Mouse (Mus musculus) midbrain, postnatal 0 days (tissue): ENCODE measurements around the gene Nup62. TPM values are rescaled to one million over a fixed set of nuclear protein-coding genes. Genes with fewer than 3 reads are reported as not detected.

Experiments
- ATAC-seq: fragments of 200-750 bp; cut with Nextera tagmentation; 2 replicates; pipeline ENCODE4 v1.8.0; 2017; ENCODE audit warnings: moderate number of reproducible peaks, mild to moderate bottlenecking, moderate TSS enrichment, moderate library complexity; ENCODE audit not compliant: low FRiP score
- DNase-seq: peaks from one replicate; pipeline ENCODE4 v3.0.0-alpha.2; 2015; ENCODE audit warnings: low spot score
- H3K27ac ChIP-seq: fragments of 300-500 bp; sonication (generic); 2 replicates; pipeline ENCODE4 v1.5.1; 2014; ENCODE audit warnings: low read depth, mild to moderate bottlenecking, low read length, mixed read lengths
- H3K27me3 ChIP-seq: fragments of 300-500 bp; sonication (generic); 2 replicates; pipeline ENCODE4 v1.6.1; 2014; ENCODE audit warnings: low read length, control low read depth, mixed read lengths; ENCODE audit not compliant: insufficient read depth
- H3K36me3 ChIP-seq: fragments of 300-500 bp; sonication (generic); 2 replicates; pipeline ENCODE4 v1.6.1; 2014; ENCODE audit warnings: low read length, control low read depth, mixed read lengths; ENCODE audit not compliant: insufficient read depth
- H3K4me1 ChIP-seq: fragments of 300-500 bp; sonication (generic); 2 replicates; pipeline ENCODE4 v1.6.1; 2014; ENCODE audit warnings: mild to moderate bottlenecking, control low read depth, antibody characterized with exemption, low read length, mixed read lengths; ENCODE audit not compliant: insufficient read depth
- H3K4me2 ChIP-seq: fragments of 300-500 bp; sonication (generic); 2 replicates; pipeline ENCODE4 v1.6.1; 2014; ENCODE audit warnings: low read depth, mild to moderate bottlenecking, low read length, mixed read lengths; ENCODE audit not compliant: poor library complexity, severe bottlenecking
- H3K4me3 ChIP-seq: fragments of 300-500 bp; sonication (generic); 2 replicates; pipeline ENCODE4 v1.5.1; 2014; ENCODE audit warnings: low read depth, mild to moderate bottlenecking, low read length, moderate library complexity
- H3K9ac ChIP-seq: fragments of 300-500 bp; sonication (generic); replicated peaks from 2 replicates; pipeline ENCODE4 v1.6.1; 2014; ENCODE audit warnings: mild to moderate bottlenecking, low read length, moderate library complexity, mixed read lengths; ENCODE audit not compliant: poor library complexity, severe bottlenecking
- H3K9me3 ChIP-seq: fragments of 300-500 bp; sonication (generic); 2 replicates; pipeline ENCODE4 v1.6.1; 2016; ENCODE audit warnings: low read length, control low read depth
- CTCF ChIP-seq: IDR thresholded peaks from 2 replicates; pipeline ENCODE4 v1.5.1; 2016; ENCODE audit warnings: antibody characterized with exemption, mild to moderate bottlenecking
- WGBS: fragments of 180-500 bp; shearing (Covaris S2); extraction: QIAGEN DNeasy Blood & Tissue Kit; methylation state at CpG from one replicate; pipeline ENCODE4 v1.1.7; 2014; 5-methylcytosine and 5-hydroxymethylcytosine counted together
- polyA plus RNA-seq: library from polyadenylated mRNA; unstranded; fragments of >200 nt; fragmentation: Nextera tagmentation; extraction: Ambion mirVana; gene quantifications from 2 replicates; pipeline ENCODE4 v1.2.1, GENCODE M21; 2015
- total RNA-seq: library from RNA; depleted of rRNA; stranded (reverse); fragments of >200 nt; gene quantifications from 2 replicates; pipeline ENCODE4 v1.2.3, GENCODE M21; 2014

Nup62 gene
- total and polyA plus RNA-seq, 2 experiments from 2014 or later: 46.9 to 65.9 TPM

- Histone ChIP-seq H3K36me3 (peaks cover 8% of the 10 kb centered on the region), H3K9ac (no peak overlapping the region), H3K4me1 (peaks cover 13% of the 10 kb centered on the region; the same call in 1 of the 2 replicates), H3K4me2 (no peak overlapping the region), H3K9me3 (no peaks in the 10 kb centered on the region), H3K27ac (no peak overlapping the region), H3K4me3 (no peak overlapping the region), H3K27me3 (no peaks in the 10 kb centered on the region)
- ATAC-seq (no peak), DNase-seq (no peak)
- TF ChIP-seq CTCF: no peak
- WGBS: 93% methylated on average over 12 of the region's 12 CpGs
Observed at GRCm38 (mm10) chr7:44851625-44852234, 35.8 kb downstream of the Nup62 start.

- no peak overlapping the region for H3K4me2 ChIP-seq
- H3K4me1 ChIP-seq: peaks cover 10% of the 10 kb centered on the region; the same call in 1 of the 2 replicates
- H3K27ac ChIP-seq: no peak overlapping the region
- DNase-seq: no peak
- H3K36me3 ChIP-seq: peaks cover 6% of the 10 kb centered on the region; the same call in 1 of the 2 replicates
- no peaks in the 10 kb centered on the region for H3K9me3 ChIP-seq
- WGBS: 92% methylated on average over 35 of the region's 36 CpGs
- no peaks in the 10 kb centered on the region for H3K27me3 ChIP-seq
- ATAC-seq: no peak
- H3K9ac ChIP-seq: no peak overlapping the region
- H3K4me3 ChIP-seq: no peak overlapping the region
- TF ChIP-seq CTCF: no peak
Observed at GRCm38 (mm10) chr7:44852259-44853027, 36.6 kb downstream of the Nup62 start.

DNA sequence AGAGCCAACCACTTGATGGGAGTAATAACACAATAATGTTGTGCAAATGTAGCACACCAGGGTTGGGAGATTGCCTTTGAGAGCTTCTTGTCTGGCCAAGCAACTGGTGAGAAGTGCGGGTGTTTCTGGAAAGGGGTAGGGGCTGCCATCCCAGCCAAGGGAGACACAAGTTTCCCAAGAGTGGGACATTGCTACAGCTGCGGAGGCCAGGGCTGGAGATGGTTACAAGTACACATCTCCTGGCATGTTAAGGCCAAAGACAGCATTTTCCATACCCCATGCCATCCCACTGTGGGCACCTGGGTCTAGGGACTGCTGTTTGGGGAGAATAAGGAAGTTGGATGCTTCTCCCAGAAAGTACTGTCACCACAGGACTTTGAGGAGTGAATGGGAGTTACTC, 37.2 kb downstream of the Nup62 start:
- peaks cover 8% of the 10 kb centered on the region; the same call in 1 of the 2 replicates for H3K4me1 ChIP-seq
- DNase-seq: no peak

DNA sequence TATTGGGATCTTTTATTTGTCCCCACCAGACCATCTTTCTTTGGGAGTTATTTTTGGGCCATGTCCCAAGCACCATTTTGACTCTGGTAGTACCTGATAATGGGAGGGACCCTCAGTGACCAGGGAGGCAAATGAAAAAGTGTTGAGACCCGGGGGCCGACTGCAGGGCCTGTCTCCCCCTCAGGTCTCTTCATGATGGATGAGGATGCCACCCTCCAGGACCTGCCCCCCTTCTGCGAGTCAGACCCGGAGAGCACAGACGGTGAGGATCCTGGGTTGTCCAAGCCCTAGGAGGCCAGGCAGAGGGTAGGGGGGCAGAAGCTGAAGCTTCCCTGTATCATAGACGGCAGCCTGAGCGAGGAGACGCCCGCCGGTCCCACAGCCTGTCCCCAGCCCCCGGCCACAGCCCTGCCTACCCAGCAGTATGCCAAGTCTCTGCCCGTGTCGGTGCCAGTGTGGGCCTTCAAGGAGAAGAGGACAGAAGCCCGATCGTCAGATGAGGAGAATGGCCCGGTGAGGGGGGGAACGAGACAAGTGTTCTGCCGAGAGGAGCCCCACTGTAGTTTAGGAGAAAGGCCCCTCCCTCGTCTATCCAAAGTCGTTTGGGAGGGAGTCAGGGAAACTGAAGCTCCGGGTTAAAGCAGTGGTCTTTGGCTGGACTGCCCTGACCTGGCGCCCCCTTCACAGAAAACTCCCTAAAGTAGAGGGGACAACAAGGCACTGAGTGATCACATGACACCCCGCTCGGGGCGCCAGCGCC, 37.9 kb downstream of the Nup62 start:
- H3K27ac ChIP-seq: peak overlapping the region; percentile 77
- 28% methylated on average over 26 of the region's 26 CpGs for WGBS
- TF ChIP-seq CTCF: no peak

More for the DNA sequence above, 37.2 kb downstream of the Nup62 start:
- no peak for TF ChIP-seq CTCF
- Histone ChIP-seq H3K9ac (0 out of 2 replicates have a peak overlapping the region, but pooled peaks have one; percentile 33), H3K36me3 (peaks cover 6% of the 10 kb centered on the region; the same call in 1 of the 2 replicates), H3K9me3 (no peaks in the 10 kb centered on the region), H3K4me3 (no peak overlapping the region), H3K4me2 (no peak overlapping the region), H3K27me3 (no peaks in the 10 kb centered on the region), H3K27ac (no peak overlapping the region)
- ATAC-seq: no peak
- WGBS: 96% methylated on average over 2 of the region's 2 CpGs

DNA sequence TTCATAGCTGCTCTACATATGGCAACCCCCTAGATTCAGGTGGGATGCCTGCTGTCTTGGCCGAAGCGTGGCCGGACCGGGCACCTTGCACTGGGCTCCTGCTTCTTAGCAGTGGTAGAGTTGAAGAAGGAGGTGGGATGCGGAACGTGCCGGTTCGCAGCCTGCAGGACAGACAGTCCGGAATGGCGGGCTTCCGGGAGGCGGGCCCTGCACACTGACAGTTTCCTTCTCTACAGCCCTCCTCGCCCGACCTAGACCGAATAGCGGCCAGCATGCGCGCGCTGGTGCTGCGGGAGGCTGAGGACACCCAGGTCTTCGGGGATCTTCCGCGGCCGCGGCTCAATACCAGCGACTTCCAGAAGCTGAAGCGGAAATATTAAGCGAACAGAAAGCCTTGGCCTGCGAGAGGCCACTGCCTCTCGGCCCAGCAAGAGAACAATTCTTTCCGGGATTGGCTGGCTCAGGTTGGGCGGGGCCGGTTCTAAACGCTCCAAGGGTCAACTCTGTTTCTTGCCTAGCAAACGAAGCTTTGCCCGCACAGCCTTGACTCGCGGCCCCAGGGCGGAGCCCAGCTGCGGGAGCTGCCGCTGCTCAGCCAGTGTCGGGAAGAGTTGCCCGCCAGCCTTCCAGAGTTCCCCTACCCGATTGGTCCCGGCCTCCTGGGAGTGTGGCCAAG, 38.6 kb downstream of the Nup62 start:
- ATAC-seq (no peak), DNase-seq (peak; percentile 78)
- H3K4me2 ChIP-seq: peak overlapping the region; percentile 62

More for the DNA sequence above, 37.9 kb downstream of the Nup62 start:
- Histone ChIP-seq H3K4me3 (peak overlapping the region; percentile 32), H3K27me3 (no peaks in the 10 kb centered on the region), H3K4me1 (peaks cover 12% of the 10 kb centered on the region; the same call in 1 of the 2 replicates), H3K36me3 (peaks cover 6% of the 10 kb centered on the region; the same call in 1 of the 2 replicates), H3K9ac (peak overlapping the region; percentile 48; the same call in 1 of the 2 replicates), H3K4me2 (peak overlapping the region; percentile 62), H3K9me3 (no peaks in the 10 kb centered on the region)
- DNase-seq: no peak
- ATAC-seq: no peak

More for the DNA sequence above, 38.6 kb downstream of the Nup62 start:
- 6% methylated on average over 45 of the region's 45 CpGs for WGBS
- H3K27ac ChIP-seq: peak overlapping the region; percentile 77
- H3K4me1 ChIP-seq: peaks cover 12% of the 10 kb centered on the region; the same call in 1 of the 2 replicates
- no peaks in the 10 kb centered on the region for H3K27me3 ChIP-seq
- H3K4me3 ChIP-seq: peak overlapping the region; percentile 32
- H3K9ac ChIP-seq: peak overlapping the region; percentile 48
- H3K9me3 ChIP-seq: no peaks in the 10 kb centered on the region
- peaks cover 6% of the 10 kb centered on the region; the same call in 1 of the 2 replicates for H3K36me3 ChIP-seq
- TF ChIP-seq CTCF: no peak
